Mouse (Mus musculus) kidney, adult 2 months (tissue): ENCODE results near the gene Chp1. TPM values are rescaled to one million over a fixed set of nuclear protein-coding genes. Genes with fewer than 3 reads are reported as not detected.
A peak's percentile ranks its signal among the peaks of the same experiment; 100 is the strongest.

Source experiments
- DNase-seq: peaks from one replicate; pipeline ENCODE4 v3.0.0; 2021
- H3K27ac ChIP-seq: fragments of 200-500 bp; 2 replicates; pipeline ENCODE4 v1.5.1; 2012; ENCODE audit warnings: low read depth, low read length, control low read depth, inconsistent platforms; ENCODE audit not compliant: insufficient read depth
- H3K27me3 ChIP-seq: fragments of 200-500 bp; replicated peaks from 2 replicates; pipeline ENCODE4 v1.6.1; 2012; ENCODE audit warnings: mild to moderate bottlenecking, moderate library complexity, low read length, inconsistent platforms; ENCODE audit not compliant: control insufficient read depth, insufficient read depth
- H3K36me3 ChIP-seq: fragments of 200-500 bp; 2 replicates; pipeline ENCODE4 v1.6.1; 2012; ENCODE audit warnings: mild to moderate bottlenecking, moderate library complexity, low read length, inconsistent platforms; ENCODE audit not compliant: control insufficient read depth, insufficient read depth
- H3K4me1 ChIP-seq: fragments of 200-500 bp; 2 replicates; pipeline ENCODE4 v1.6.1; 2011; ENCODE audit warnings: low read length; ENCODE audit not compliant: control insufficient read depth, insufficient read depth
- H3K4me3 ChIP-seq: fragments of 200-500 bp; 2 replicates; pipeline ENCODE4 v1.5.1; 2011; ENCODE audit warnings: mild to moderate bottlenecking, low read depth, low read length, control low read depth; ENCODE audit not compliant: insufficient read depth
- CTCF ChIP-seq: fragments of 200-500 bp; conservative IDR thresholded peaks from 2 replicates; pipeline ENCODE4 v1.5.1; 2011; ENCODE audit warnings: low read depth, mild to moderate bottlenecking, control low read depth, low read length, moderate library complexity, mixed read lengths; ENCODE audit not compliant: insufficient read depth, insufficient read length
- POLR2A ChIP-seq: fragments of 200-500 bp; IDR thresholded peaks from one replicate; pipeline ENCODE4 v1.6.1; 2011; ENCODE audit warnings: low read depth, low read length, control low read depth
- WGBS: fragments of 180-500 bp; shearing (Covaris S2); methylation state at CpG from one replicate; pipeline ENCODE4 v1.1.7; 2018; 5-methylcytosine and 5-hydroxymethylcytosine counted together
- polyA plus RNA-seq: library from polyadenylated mRNA; depleted of rRNA; stranded (reverse); fragments of >200 nt; gene quantifications from 2 replicates; pipeline ENCODE4 v1.2.3, GENCODE M21; 2012

Gene Chp1
- polyA plus RNA-seq, 1 experiment = 135 TPM

DNA sequence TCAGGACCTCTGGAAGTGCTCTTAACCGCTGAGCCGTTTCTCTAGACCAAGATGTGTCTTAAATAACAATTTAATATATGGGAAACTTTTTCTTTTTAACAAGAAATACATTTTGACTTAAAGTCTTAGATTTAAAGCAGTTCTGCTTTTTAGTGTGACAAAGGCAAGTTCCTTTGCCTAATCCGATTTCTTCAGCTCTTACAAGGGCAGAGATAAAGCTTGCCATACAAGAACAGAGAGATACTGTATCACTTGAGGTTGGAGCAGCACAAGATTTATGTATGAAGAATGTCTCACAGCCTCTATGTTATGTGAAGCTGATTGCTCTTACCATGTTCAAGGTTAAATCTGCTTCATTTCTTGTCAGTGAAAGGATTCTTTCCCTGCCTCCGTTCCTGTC, 17.8 kb downstream of the Chp1 start:
- Histone ChIP-seq H3K27me3 (no peaks in the 10 kb centered on the region), H3K27ac (no peak overlapping the region), H3K36me3 (no peaks in the 10 kb centered on the region; the same call in 1 of the 2 replicates), H3K4me1 (peaks cover 8% of the 10 kb centered on the region; the same call in 1 of the 2 replicates), H3K4me3 (no peak overlapping the region)
- DNase-seq = no peak
- WGBS = 85% methylated on average over 4 of the region's 4 CpGs
- no peak for TF ChIP-seq CTCF
- TF ChIP-seq POLR2A = no peak

DNA sequence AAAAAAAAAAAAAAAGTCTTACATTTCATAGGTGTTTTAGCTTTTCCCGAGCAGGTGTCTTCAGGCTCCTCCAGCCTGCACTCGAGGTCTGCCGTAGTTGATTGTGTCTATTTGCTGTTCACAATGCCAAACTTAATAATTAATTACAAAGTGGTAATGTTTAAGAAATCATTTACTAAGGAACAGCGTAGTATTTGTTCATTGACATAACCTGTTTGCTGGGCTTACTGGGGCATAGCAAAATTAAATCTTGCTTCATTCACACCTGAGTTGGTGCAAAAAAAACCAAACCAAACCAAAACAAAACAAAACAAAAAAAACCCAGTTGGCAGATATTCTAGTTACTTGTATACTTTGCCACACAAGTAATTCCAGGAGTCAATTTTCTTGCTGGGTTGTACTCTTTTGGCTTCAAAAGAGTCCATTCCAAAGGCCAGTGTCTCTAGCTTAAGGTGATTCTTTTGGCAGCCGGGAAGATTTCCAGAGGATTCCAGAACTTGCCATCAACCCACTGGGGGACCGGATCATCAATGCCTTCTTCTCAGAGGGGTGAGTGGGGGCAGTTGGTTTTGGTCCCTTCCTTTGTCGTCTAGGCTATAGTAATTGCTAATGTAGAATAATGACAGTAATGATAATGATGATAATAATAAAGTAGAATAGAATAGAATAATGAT, 18.8 kb downstream of the Chp1 start:
- Histone ChIP-seq H3K36me3 (no peaks in the 10 kb centered on the region; the same call in 1 of the 2 replicates), H3K27me3 (no peaks in the 10 kb centered on the region), H3K4me1 (peaks cover 8% of the 10 kb centered on the region; the same call in 1 of the 2 replicates), H3K4me3 (no peak overlapping the region), H3K27ac (no peak overlapping the region)
- DNase-seq = peak; percentile 88
- TF ChIP-seq POLR2A = no peak
- no peak for TF ChIP-seq CTCF
- 42% methylated on average over 7 of the region's 7 CpGs for WGBS

DNA sequence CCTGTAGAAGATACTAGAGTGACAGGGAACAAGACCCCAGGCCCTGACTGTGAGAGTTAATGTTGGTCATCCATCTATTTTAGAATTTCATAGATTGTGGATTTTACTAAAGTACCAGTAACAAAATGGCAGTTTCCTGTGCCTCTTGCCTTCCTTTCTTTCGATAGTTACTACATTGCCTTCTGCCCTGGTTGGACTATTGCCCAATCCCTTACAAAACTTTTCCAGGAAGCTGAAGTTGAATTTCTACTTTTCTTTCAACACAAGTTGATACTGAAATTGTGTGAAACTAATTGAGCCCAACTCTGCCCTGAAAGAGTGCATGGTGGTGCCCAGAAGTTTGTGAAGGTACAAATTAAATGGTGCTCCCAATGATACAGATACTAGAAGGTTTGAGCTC, 25.0 kb downstream of the Chp1 start:
- Histone ChIP-seq H3K4me1 (peaks cover 4% of the 10 kb centered on the region; the same call in 1 of the 2 replicates), H3K36me3 (peaks cover 3% of the 10 kb centered on the region; the same call in 1 of the 2 replicates), H3K27me3 (no peaks in the 10 kb centered on the region), H3K4me3 (no peak overlapping the region), H3K27ac (no peak overlapping the region)
- 32% methylated on average over 1 of the region's 1 CpGs for WGBS
- peak; percentile 72 for DNase-seq
- TF ChIP-seq POLR2A (no peak), CTCF (no peak)

DNA sequence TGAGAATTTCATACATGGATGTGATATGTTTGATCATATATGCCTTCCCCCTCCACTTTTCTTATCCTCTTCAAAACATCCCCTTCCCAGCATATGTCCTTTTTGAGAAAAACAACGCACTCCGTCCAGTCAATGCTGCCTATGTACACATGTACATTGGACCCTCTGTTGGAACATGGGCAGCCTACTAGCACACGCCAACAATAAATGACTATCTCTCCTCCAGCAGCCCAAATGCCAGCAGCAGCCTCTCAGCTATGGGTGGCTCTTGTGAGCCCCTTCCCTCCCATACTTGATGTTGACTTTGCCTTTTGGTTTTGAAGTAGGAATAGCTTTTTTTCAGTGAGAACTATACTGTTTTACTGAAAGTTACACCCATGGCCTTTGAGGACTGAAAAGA, 34.1 kb downstream of the Chp1 start:
- no peaks in the 10 kb centered on the region for H3K27me3 ChIP-seq
- no peaks in the 10 kb centered on the region for H3K4me1 ChIP-seq
- WGBS = 90% methylated on average over 3 of the region's 3 CpGs
- H3K36me3 ChIP-seq = 0 out of 2 replicates have a peak, but pooled peaks cover 1% of the 10 kb centered on the region
- TF ChIP-seq POLR2A (no peak), CTCF (no peak)
- DNase-seq = no peak
- H3K27ac ChIP-seq = no peak overlapping the region
- H3K4me3 ChIP-seq = no peak overlapping the region

DNA sequence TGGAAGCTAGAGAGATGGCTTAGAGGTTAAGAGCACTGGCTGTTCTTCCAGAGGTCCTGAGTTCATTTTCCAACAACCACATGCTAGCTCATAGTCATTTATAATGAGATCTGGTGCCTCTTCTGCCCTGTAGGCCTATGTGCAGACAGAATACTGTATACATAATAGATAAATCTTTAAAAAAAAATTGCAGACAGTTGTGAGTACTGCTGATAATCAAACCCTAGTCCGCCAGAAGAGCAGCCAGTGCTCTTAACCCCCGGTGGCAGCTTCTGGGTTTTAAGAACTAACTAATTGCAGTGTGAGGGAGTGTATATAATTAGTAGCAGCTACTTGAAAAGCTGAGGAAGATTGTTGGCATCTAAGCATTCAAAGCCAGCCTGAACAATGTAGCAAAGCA, 35.9 kb downstream of the Chp1 start:
- Histone ChIP-seq H3K27ac (no peak overlapping the region), H3K27me3 (no peaks in the 10 kb centered on the region), H3K4me1 (no peaks in the 10 kb centered on the region), H3K36me3 (0 out of 2 replicates have a peak, but pooled peaks cover 1% of the 10 kb centered on the region), H3K4me3 (no peak overlapping the region)
- 76% methylated on average over 2 of the region's 2 CpGs for WGBS
- no peak for DNase-seq
- TF ChIP-seq POLR2A (no peak), CTCF (no peak)

DNA sequence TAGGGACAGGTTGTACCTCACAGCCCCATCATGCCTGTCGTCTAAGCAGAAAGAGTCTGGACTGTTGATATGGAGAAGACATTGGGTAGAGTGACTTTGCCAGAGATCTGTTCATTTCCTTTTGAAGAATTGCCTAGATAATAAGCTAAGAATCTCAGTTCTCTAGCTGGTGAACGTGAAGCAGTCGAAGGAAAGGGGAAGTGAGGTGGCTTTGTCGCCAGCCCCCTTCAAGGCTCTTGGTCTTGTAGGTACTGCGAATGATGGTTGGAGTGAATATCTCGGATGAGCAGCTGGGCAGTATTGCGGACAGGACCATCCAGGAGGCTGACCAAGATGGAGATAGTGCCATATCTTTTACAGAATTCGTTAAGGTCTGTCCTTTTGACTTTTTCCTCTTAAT, 36.8 kb downstream of the Chp1 start:
- no peak for DNase-seq
- Histone ChIP-seq H3K36me3 (0 out of 2 replicates have a peak, but pooled peaks cover 1% of the 10 kb centered on the region), H3K4me3 (no peak overlapping the region), H3K27me3 (no peaks in the 10 kb centered on the region), H3K4me1 (no peaks in the 10 kb centered on the region), H3K27ac (no peak overlapping the region)
- 87% methylated on average over 8 of the region's 8 CpGs for WGBS
- TF ChIP-seq CTCF = no peak
- TF ChIP-seq POLR2A = no peak

DNA sequence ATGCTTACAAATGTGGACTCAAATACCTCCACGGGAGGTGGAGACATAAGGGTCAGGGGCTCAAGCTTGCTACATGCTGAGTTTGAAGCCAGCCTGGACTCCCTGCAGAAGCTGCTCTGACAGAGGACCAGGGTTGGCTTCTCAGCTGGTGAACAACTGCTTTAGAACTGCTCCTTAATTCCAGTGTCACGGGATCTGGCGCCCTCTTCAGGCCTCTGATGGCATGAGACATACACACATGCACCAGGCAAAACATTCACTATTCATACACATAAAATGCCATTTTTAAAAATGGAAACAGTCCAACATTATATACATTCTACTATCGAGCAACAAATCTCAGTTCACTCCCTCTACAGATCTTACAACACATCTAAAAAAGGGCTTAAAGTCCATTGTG, 39.9 kb downstream of the Chp1 start:
- H3K27ac ChIP-seq = no peak overlapping the region
- TF ChIP-seq POLR2A (no peak), CTCF (peak; percentile 91)
- H3K27me3 ChIP-seq = no peaks in the 10 kb centered on the region
- no peaks in the 10 kb centered on the region for H3K4me1 ChIP-seq
- H3K36me3 ChIP-seq = no peaks in the 10 kb centered on the region
- no peak overlapping the region for H3K4me3 ChIP-seq
- DNase-seq = peak; percentile 78
- WGBS = 19% methylated on average over 4 of the region's 4 CpGs

DNA sequence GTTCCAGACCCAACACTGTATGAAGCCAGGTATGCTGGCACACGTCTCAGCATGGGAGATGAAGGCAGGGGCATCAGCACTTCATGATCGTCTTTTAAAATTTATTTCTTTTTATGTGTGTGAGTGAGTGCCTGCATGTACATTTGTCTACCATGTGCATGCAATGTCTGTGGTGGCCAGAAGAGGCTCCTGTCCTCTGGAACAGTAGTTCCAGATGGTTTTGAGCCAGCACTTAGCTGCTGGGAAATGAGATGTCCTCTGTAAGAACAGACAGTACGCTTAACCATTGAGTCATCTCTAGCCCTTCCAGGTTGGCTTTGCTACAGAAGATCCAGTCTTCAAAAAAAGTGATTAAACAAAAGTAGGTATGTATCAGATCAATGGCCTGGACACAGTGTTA, 43.8 kb downstream of the Chp1 start:
- Histone ChIP-seq H3K4me3 (no peak overlapping the region), H3K4me1 (peaks cover 9% of the 10 kb centered on the region), H3K27ac (no peak overlapping the region), H3K36me3 (no peaks in the 10 kb centered on the region), H3K27me3 (no peaks in the 10 kb centered on the region)
- WGBS = 89% methylated on average over 3 of the region's 3 CpGs
- DNase-seq = no peak
- TF ChIP-seq CTCF = peak; percentile 27; the same call in 1 of the 2 replicates
- TF ChIP-seq POLR2A = no peak
